Mouse (Mus musculus) retina, adult 2 months (tissue): ENCODE data around the gene Nae1.
"Not testable (repeated sequence)": the region's sequence is repeated elsewhere in the genome, so short reads cannot be mapped to it uniquely, and the experiment has no call there.

ENCODE experiments used
- DNase-seq: peaks from one replicate; pipeline ENCODE4 v3.0.0-alpha.2; 2012; ENCODE audit warnings: low read depth, low spot score

Gene Nae1

DNA sequence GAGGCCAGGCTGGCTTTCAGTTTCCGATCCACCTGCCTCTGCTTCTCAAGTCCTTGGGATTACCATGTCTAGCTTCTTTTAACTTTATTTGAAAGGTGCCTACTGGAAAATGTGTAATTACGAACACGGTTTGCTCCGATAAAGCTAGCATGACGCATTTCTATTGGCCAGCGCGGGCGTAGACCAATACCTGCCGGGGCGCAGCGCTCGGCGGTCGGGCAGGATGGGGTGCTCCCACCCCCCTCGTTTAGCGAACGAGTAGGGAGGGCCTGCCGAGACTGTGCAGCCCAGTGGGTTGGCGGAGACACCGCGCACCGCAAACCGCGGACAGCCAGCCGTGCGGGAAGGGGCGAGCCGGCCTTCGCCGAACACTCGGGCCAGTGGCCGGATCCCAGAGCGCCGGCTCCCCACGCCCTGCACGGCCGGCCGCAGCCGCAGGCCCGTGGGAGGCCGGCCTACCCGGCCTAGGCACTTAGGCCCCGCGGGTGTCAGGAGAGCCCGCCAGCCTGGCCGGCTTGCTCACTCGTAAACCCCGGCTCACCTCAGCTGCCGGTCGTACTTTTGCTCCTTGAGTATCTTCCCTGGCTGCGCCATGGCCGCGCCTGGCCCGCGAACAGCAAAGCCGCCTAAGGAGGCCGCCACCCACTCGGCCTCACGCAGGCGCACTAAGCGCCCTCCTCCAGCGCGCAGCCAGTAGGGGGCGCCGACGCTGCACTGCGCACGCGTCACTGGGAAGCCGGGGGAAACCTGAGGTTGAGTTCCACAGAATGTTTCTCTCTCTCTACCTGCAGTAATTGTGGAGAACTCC, at the start of gene Nae1, which contains the start of gene Car7:
Nae1 (minus strand) TSS at position 667 of the 808 bp plus-strand sequence.
Car7 (plus strand) TSS at position 719 of the 808 bp plus-strand sequence.
- peak; percentile 88 for DNase-seq

DNA sequence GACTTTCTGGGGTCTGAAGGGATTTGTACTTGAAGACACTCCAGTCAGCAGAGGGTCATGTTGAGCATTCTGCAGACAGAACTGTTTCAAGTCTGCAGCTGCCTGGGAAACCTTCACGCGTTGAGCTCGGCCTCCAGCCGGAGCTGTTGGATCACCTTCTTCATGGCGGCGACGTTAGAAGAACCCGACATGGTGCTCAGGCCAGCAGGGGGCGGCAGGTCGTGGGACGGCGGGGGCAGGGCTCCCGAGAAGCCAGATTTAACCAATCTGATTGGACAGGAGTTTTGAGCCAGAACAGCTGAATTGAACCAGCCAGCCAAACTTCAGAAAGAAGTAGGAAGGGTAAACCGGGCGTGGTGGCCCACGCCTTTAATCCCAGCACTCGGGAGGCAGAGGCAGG, 43.2 kb upstream of the Nae1 start:
- DNase-seq = not testable (repeated sequence)

GRCm38 (mm10) chr8:104576820-104577219, 42.4 kb upstream of the Nae1 start:
- DNase-seq = no peak

GRCm38 (mm10) chr8:104570436-104571343, 36.3 kb upstream of the Nae1 start:
- peak; percentile 67 for DNase-seq

GRCm38 (mm10) chr8:104569559-104569958, 35.1 kb upstream of the Nae1 start:
- no peak for DNase-seq

DNA sequence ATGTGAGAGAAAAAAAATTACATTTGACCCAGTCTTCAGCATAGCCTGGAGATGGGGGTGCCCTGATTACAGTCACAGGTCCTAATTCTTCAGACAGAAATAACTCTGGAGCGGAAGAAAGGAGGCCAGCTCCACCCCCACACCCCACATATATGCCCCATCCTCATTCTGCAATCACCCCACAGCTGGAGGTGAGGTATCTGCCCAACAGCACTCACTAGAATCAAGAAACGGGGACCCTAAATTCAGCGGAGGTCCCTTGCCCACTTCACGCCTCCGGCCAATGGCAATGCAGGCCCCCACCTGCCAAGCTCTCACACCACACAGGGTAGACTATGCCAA, 31.0 kb upstream of the Nae1 start:
- DNase-seq = no peak

DNA sequence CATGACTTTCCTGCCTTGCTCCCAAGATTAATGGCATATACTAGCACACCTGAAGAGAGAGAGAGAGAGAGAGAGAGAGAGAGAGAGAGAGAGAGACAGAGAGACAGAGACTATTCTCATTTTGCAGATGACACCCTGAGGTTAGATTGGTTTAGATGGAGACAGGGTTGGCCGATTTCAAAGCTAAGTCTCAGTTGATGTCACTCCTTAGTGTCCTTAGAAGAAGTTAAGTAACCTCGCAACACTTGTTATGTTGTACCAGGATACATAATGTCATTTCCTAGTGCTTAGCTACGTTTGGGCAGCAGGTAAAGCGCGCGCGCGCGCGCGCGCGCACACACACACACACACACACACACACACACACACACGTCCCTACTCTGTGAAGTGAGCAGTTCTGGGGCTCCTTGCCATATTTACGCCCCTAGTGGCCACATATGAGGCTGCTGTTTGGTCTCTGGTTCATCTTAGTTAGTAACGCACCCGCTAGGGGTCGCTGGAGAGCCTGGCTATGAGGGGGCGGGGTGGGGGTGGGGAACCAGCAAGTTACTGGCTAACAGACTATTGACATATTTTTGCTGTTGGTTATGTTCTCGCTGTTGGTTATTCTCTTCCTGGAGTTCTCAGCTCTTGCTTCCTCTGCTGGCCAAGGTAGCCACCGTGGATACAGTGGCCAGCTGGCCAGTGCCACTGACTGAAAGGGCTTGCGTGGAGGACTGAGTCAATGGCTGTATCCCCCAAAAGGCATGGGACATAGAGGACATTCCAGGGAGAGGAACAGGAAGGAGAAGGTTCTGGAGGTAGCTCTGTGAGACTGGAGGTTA, 30.4 kb upstream of the Nae1 start:
- peak; percentile 85 for DNase-seq

DNA sequence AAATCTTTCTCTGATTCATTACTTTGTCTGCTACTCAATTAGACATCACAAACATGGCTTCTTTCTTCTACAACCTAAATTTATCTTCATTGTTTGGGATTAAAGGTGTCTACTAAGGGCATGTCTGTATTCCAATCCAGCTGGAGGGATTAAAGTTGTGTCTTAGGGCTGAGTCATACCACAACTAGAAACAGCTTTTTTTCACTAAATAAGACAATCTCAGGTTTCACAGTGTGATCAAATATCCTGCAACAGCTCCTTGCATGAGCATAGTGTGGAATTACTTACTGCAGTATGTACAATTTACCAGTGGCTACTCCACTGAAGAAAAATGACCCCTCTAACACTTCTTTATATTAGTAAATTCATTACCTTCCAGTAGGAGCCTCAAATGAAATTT, 26.3 kb upstream of the Nae1 start:
- DNase-seq = no peak

- DNase-seq = no peak
Observed at GRCm38 (mm10) chr8:104557226-104557625, 22.8 kb upstream of the Nae1 start.

DNA sequence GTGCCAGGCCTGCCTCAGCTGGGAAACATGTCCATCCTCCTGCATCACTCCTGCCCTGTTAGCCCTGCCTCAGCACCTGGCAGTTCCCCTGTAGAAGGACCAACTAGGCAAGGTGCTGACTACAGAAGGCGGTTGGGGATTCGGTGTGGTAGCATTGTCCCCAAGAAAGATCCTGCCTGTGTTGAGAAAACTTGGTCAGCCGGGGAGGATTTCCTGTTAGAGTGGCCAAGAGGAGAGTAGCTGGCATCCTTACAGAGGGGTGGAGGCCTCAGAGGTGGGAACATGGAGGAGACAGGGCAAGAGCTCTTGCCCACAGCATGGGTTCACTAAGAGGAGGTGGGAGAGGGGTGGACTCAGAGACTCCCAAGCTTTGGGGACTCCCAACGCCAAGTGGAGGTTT, 20.8 kb upstream of the Nae1 start:
- no peak for DNase-seq

GRCm38 (mm10) chr8:104543440-104544045, 9.1 kb upstream of the Nae1 start:
- no peak for DNase-seq

DNA sequence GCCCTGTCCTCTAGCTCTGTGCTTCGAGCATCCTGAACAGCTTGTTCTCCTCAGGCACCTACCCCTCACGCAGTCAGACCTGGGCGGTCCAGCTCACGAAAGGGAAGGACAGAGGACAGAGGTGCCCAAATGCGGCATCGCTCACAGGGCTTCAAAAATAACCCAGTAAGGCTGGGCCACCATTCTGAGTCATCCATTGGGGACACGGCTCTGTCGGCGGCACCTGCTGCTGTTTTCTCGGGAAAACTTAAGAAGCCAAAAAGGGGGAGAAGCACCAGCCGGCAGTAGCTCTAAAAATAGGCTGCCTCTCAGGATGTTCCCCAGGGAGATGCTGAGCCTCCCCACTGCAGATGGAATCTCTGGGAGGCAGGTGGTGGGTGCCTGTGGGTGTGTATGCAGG, 7.7 kb upstream of the Nae1 start:
- DNase-seq = no peak

DNA sequence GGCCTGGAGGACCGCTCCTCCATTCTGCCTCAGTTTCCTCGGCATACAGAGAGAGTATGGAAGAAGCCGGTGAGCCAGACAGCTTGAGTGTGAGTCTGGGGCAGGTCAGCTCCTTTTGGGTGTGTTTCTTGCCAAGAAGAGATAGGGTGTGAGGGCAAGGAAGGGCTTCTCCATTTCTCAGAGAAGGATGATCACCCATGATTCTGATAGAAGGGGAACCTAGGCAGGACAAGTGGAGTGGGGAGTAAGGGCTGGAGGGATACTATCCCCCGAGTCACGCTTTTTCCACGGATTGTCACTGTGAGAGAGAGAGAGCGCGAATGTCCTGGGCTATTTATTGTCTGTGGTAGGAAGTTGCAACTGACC, 7.1 kb upstream of the Nae1 start:
- DNase-seq = no peak

GRCm38 (mm10) chr8:104540710-104541514, 6.5 kb upstream of the Nae1 start:
- no peak for DNase-seq

DNA sequence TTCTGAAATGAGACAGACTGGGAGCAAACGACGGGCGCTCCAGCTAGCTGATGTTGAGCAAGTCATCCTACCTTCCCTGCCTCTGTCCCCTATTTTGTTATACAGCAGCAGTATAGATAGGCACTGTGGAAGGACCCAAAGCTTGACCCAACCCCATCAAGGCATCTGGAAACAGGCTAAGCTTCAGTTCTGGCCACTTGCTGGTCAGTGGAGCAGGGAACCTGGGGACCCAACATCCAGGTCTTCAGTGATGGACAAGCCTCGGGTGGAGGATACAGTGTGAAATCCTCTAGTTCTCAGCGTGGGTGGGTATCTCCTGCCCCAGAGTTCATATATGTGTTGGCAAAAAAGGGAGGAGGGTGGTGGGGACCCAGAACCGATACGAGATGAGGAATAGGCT, 5.8 kb upstream of the Nae1 start:
- no peak for DNase-seq

DNA sequence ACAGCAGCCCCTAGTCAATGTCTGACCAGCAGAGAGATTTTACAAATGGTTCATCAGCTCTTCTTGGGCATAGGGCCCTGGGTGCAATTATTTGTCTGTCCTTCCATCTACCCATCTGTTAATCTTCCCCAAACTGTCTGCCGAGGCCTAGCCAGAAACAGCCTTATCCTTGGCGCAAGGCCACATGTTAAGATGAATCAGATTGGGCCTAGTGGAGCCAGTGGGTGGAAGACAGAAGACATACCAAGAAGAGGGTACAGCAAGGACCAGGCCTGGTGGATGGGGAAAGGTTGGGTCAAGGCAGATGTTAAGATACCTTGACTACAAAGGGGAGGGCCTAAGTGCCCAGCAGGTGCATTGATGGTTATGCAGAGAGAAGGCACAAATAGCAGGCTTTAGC, 5.1 kb upstream of the Nae1 start:
- DNase-seq = no peak

DNA sequence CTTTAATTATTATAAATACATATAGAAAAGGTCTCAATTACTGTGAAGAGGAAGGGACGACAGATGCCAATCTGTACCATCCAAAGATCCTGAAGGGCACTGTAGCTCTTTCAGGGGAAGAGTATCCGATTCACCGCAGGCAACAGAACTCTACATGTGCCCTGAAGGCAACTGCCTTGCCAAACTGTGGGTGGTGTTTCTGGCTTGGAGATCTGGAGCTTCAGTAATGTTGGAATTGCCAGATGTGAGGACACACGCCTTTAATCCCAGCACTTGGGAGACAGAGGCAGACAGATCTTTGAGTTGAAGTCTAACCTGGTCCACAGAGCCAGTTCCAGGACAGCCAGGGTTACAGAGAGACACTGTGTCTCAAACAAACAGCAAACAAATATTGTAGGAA, 4.5 kb upstream of the Nae1 start:
- DNase-seq = no peak

DNA sequence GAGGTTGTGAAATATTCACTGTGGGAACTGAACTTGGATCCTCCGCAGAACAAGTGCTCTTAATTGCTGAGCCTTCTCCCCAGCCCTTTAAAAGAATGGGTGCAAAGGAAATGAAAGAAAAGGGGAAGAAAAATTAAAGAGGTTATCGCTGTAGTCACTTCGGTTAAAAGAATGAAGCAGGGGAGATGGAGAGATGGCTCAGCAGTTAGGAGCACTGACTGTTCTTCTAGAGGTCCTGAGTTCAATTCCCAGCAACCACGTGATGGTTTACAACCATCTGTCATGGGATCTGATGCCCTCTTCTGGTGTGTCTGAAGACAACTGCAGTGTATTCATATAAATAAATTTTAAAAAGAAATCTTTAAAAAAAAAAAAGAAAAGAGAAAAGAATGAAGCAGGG, 1.6 kb upstream of the Nae1 start:
- DNase-seq = no peak

GRCm38 (mm10) chr8:104535378-104535777, 941 bp upstream of the Nae1 start:
- DNase-seq = no peak

- no peak for DNase-seq
Observed at GRCm38 (mm10) chr8:104534779-104535141, 323 bp upstream of the Nae1 start.

- DNase-seq = no peak
Observed at GRCm38 (mm10) chr8:104533551-104533950, 886 bp downstream of the Nae1 start.
